Mouse (Mus musculus) stomach, embryonic 14.5 days (tissue): ENCODE data around the gene Rapgef5. TPM values are rescaled to one million over a fixed set of nuclear protein-coding genes. Genes with fewer than 3 reads are reported as not detected.
A peak's percentile ranks its signal among the peaks of the same experiment; 100 is the strongest.

Experiments
- ATAC-seq: fragments of 200-750 bp; cut with Nextera tagmentation; 2 replicates; pipeline ENCODE4 v1.8.0; 2017; ENCODE audit warnings: low read depth, moderate TSS enrichment; ENCODE audit not compliant: insufficient number of reproducible peaks, insufficient read depth, low FRiP score
- H3K27ac ChIP-seq: fragments of 300-500 bp; sonication (generic); 2 replicates; pipeline ENCODE4 v1.5.1; 2014; ENCODE audit warnings: mild to moderate bottlenecking, low read length, moderate library complexity, mixed read lengths
- H3K27me3 ChIP-seq: fragments of 300-500 bp; sonication (generic); 2 replicates; pipeline ENCODE4 v1.6.1; 2014; ENCODE audit warnings: low read length, control low read depth, mixed read lengths; ENCODE audit not compliant: control insufficient read depth, insufficient read depth
- H3K36me3 ChIP-seq: fragments of 300-500 bp; sonication (generic); 2 replicates; pipeline ENCODE4 v1.6.1; 2014; ENCODE audit warnings: mild to moderate bottlenecking, control low read depth, low read length, moderate library complexity, mixed read lengths; ENCODE audit not compliant: control insufficient read depth, insufficient read depth
- H3K4me1 ChIP-seq: fragments of 300-500 bp; sonication (generic); 2 replicates; pipeline ENCODE4 v1.6.1; 2014; ENCODE audit warnings: low read length, control low read depth, mixed read lengths; ENCODE audit not compliant: control insufficient read depth, insufficient read depth
- H3K4me2 ChIP-seq: fragments of 300-500 bp; sonication (generic); replicated peaks from 2 replicates; pipeline ENCODE4 v1.6.1; 2014; ENCODE audit warnings: low read depth, low read length, control low read depth
- H3K4me3 ChIP-seq: fragments of 300-500 bp; sonication (generic); 2 replicates; pipeline ENCODE4 v1.5.1; 2014; ENCODE audit warnings: low read depth, low read length, control low read depth
- H3K9ac ChIP-seq: fragments of 300-500 bp; sonication (generic); replicated peaks from 2 replicates; pipeline ENCODE4 v1.6.1; 2014; ENCODE audit warnings: low read depth, mild to moderate bottlenecking, control low read depth, low read length, moderate library complexity, mixed read lengths
- H3K9me3 ChIP-seq: fragments of 300-500 bp; sonication (generic); 2 replicates; pipeline ENCODE4 v1.6.1; 2016; ENCODE audit warnings: low read depth, low read length, control low read depth; ENCODE audit not compliant: control insufficient read depth
- WGBS: fragments of 180-500 bp; shearing (Covaris S2); extraction: QIAGEN DNeasy Blood & Tissue Kit; methylation state at CpG from one replicate; pipeline ENCODE4 v1.1.7; 2014; 5-methylcytosine and 5-hydroxymethylcytosine counted together
- polyA plus RNA-seq: library from polyadenylated mRNA; unstranded; fragments of >200 nt; fragmentation: Nextera tagmentation; extraction: Ambion mirVana; gene quantifications from 2 replicates; pipeline ENCODE4 v1.2.1, GENCODE M21; 2014

Rapgef5 gene
- polyA plus RNA-seq, 1 experiment from 2014 or later: 11.9 TPM

- WGBS: 97% methylated on average over 2 of the region's 2 CpGs
- Histone ChIP-seq H3K27me3 (no peaks in the 10 kb centered on the region), H3K4me3 (no peak overlapping the region), H3K4me1 (0 out of 2 replicates have a peak, but pooled peaks cover 3% of the 10 kb centered on the region), H3K9ac (no peak overlapping the region), H3K4me2 (no peak overlapping the region), H3K27ac (no peak overlapping the region), H3K36me3 (no peaks in the 10 kb centered on the region), H3K9me3 (no peaks in the 10 kb centered on the region)
- no peak for ATAC-seq
Measured at GRCm38 (mm10) chr12:117674511-117674910, 158.2 kb downstream of the Rapgef5 start.

- ATAC-seq: no peak
- no peak overlapping the region for H3K4me2 ChIP-seq
- H3K27ac ChIP-seq: no peak overlapping the region
- no peaks in the 10 kb centered on the region for H3K27me3 ChIP-seq
- no peak overlapping the region for H3K9ac ChIP-seq
- 0 out of 2 replicates have a peak, but pooled peaks cover 3% of the 10 kb centered on the region for H3K4me1 ChIP-seq
- 87% methylated on average over 4 of the region's 4 CpGs for WGBS
- no peaks in the 10 kb centered on the region for H3K36me3 ChIP-seq
- H3K4me3 ChIP-seq: no peak overlapping the region
- no peaks in the 10 kb centered on the region for H3K9me3 ChIP-seq
Measured at GRCm38 (mm10) chr12:117676265-117676664, 160.0 kb downstream of the Rapgef5 start.

DNA sequence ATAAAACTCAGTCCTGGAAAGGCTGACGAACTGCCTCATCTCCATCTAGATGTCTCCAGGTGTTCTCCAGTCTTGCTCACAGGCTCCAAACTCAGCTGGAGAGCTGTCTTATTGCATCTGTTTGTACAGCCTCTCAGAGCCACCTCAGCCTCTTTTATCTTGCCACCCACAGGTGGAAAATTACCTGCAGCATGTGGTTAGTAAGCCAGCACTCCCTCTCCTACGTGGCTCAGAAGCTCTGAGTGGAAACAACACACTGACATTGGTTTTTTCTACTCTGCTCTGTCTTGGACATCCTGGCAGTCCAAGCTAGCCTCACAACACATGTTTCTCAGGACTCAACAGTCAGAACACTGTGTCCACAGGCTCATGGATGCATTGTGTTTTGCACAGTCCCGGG, 162.6 kb downstream of the Rapgef5 start:
- 67% methylated on average over 3 of the region's 3 CpGs for WGBS
- H3K36me3 ChIP-seq: no peaks in the 10 kb centered on the region

DNA sequence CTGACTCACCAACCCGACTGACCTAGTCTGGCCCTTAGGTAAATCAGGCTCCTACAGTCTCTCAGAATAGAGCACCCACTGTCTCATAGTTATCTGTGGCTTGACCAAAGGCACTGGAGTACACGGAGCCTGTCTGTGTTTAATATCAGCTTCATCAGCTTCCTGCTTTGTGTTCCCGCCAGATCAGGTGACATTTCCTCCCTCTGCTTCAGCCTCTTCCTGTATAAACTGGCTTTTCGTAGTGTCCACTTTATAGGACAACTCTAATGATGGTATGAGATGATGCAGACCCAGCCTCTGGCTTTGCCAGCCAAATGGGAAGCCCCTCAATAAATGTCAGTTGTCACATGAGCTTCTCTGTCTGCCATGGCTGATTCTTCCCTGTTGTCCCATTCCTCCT, 163.5 kb downstream of the Rapgef5 start:
- WGBS: 55% methylated on average over 4 of the region's 4 CpGs
- Histone ChIP-seq H3K9ac (no peak overlapping the region), H3K4me3 (no peak overlapping the region), H3K36me3 (no peaks in the 10 kb centered on the region), H3K27ac (no peak overlapping the region), H3K27me3 (no peaks in the 10 kb centered on the region), H3K4me2 (no peak overlapping the region), H3K9me3 (no peaks in the 10 kb centered on the region), H3K4me1 (no peaks in the 10 kb centered on the region)
- no peak for ATAC-seq

More for the DNA sequence above, 162.6 kb downstream of the Rapgef5 start:
- no peaks in the 10 kb centered on the region for H3K4me1 ChIP-seq
- no peaks in the 10 kb centered on the region for H3K27me3 ChIP-seq
- H3K4me3 ChIP-seq: no peak overlapping the region
- ATAC-seq: no peak
- no peak overlapping the region for H3K9ac ChIP-seq
- H3K4me2 ChIP-seq: no peak overlapping the region
- no peak overlapping the region for H3K27ac ChIP-seq
- H3K9me3 ChIP-seq: no peaks in the 10 kb centered on the region

- no peaks in the 10 kb centered on the region for H3K4me1 ChIP-seq
- no peak overlapping the region for H3K4me2 ChIP-seq
- 0 out of 2 replicates have a peak, but pooled peaks have one; percentile 23 for ATAC-seq
- no peak overlapping the region for H3K9ac ChIP-seq
- no peaks in the 10 kb centered on the region for H3K36me3 ChIP-seq
- WGBS: 67% methylated on average over 4 of the region's 4 CpGs
- H3K27me3 ChIP-seq: no peaks in the 10 kb centered on the region
- H3K27ac ChIP-seq: no peak overlapping the region
- H3K4me3 ChIP-seq: no peak overlapping the region
- no peaks in the 10 kb centered on the region for H3K9me3 ChIP-seq
Measured at GRCm38 (mm10) chr12:117681273-117681672, 165.0 kb downstream of the Rapgef5 start.

DNA sequence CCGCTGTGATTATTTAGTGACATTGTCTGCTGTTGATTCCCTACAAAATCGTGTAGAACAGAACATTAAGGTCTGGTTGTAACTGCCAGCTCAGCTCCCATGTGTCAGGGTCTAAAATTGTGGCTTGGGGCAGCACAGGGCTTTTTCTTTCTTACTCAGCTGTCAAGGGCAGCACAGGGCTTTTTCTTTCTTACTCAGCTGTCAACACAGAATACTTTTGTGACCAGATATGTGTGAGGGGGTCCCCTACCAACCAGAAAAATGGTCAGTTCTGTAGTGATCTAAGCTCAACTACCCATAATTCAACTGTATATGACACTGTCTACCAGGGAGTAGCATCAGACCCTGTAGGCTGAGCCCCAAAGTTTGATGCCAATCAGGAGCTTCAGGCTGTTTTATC, 167.1 kb downstream of the Rapgef5 start:
- Histone ChIP-seq H3K27ac (no peak overlapping the region), H3K9ac (no peak overlapping the region), H3K4me2 (no peak overlapping the region), H3K36me3 (no peaks in the 10 kb centered on the region), H3K4me3 (no peak overlapping the region), H3K9me3 (no peaks in the 10 kb centered on the region), H3K27me3 (no peaks in the 10 kb centered on the region), H3K4me1 (no peaks in the 10 kb centered on the region)
- WGBS: 56% methylated on average over 2 of the region's 2 CpGs
- no peak for ATAC-seq

GRCm38 (mm10) chr12:117683984-117684383, 167.7 kb downstream of the Rapgef5 start:
- Histone ChIP-seq H3K27ac (no peak overlapping the region), H3K4me3 (no peak overlapping the region), H3K4me1 (no peaks in the 10 kb centered on the region; the same call in 1 of the 2 replicates), H3K9me3 (no peaks in the 10 kb centered on the region), H3K9ac (no peak overlapping the region), H3K27me3 (no peaks in the 10 kb centered on the region), H3K36me3 (no peaks in the 10 kb centered on the region), H3K4me2 (no peak overlapping the region)
- 46% methylated on average over 3 of the region's 3 CpGs for WGBS
- ATAC-seq: no peak

- no peaks in the 10 kb centered on the region for H3K9me3 ChIP-seq
- no peaks in the 10 kb centered on the region for H3K27me3 ChIP-seq
- no peak overlapping the region for H3K4me2 ChIP-seq
- WGBS: 43% methylated on average over 3 of the region's 3 CpGs
- ATAC-seq: no peak
- no peak overlapping the region for H3K9ac ChIP-seq
- no peak overlapping the region for H3K27ac ChIP-seq
- H3K36me3 ChIP-seq: no peaks in the 10 kb centered on the region
- no peak overlapping the region for H3K4me3 ChIP-seq
- no peaks in the 10 kb centered on the region; the same call in 1 of the 2 replicates for H3K4me1 ChIP-seq
Measured at GRCm38 (mm10) chr12:117684788-117685187, 168.5 kb downstream of the Rapgef5 start.

DNA sequence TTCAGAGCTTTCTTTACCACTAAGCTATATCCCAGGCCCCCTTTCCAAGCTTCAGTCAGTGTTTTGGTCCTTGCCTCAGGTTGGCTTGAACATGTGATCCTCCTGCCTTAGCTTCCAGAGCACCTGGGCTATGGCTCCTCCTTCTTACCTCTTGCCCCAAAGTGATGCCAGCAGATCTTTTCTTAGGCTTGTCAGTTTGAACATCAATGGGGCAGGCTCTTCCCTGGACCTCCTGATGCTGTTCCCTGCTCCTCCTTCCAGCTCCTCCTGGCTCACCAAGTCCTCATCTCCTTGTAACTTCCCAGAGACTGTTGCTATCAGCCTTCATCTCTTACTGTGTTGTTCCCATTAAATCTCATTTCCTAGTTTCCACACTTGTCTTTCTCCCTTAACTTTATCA, 169.1 kb downstream of the Rapgef5 start:
- no peaks in the 10 kb centered on the region for H3K36me3 ChIP-seq
- H3K9me3 ChIP-seq: no peaks in the 10 kb centered on the region
- H3K27me3 ChIP-seq: no peaks in the 10 kb centered on the region
- H3K9ac ChIP-seq: no peak overlapping the region
- no peaks in the 10 kb centered on the region; the same call in 1 of the 2 replicates for H3K4me1 ChIP-seq
- H3K27ac ChIP-seq: no peak overlapping the region
- no peak for ATAC-seq
- H3K4me2 ChIP-seq: no peak overlapping the region
- no peak overlapping the region for H3K4me3 ChIP-seq
